Mouse (Mus musculus): ENCODE results near the gene Eif5a. TPM values are rescaled to one million over a fixed set of nuclear protein-coding genes. Genes with fewer than 3 reads are reported as not detected.

Gene Eif5a
- polyA plus RNA-seq, 1 experiment = 618 TPM

DNA sequence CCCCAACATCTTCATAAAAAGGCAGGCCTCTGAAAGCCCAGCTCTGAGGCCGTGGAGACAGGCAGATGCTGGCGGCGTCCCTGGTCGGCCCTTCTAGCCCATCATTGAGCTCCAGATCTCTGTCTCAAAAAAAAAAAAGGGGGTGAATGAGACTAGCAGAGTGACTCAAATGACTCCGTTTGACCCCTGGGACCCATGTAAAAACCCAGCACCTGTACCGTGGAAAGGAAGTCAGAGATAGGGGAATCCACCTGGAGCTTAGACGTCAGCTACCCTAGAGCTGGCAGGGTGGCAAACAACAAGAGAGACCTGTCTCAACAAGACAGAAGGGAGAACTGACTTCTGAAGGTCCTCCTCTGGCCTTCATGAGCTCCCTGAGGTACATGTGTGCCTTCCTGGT is 49.9 kb downstream of the Eif5a start:
- H3K4me3 ChIP-seq (ENCODE audit: control insufficient read depth, insufficient read depth, low read length) = no peak overlapping the region

DNA sequence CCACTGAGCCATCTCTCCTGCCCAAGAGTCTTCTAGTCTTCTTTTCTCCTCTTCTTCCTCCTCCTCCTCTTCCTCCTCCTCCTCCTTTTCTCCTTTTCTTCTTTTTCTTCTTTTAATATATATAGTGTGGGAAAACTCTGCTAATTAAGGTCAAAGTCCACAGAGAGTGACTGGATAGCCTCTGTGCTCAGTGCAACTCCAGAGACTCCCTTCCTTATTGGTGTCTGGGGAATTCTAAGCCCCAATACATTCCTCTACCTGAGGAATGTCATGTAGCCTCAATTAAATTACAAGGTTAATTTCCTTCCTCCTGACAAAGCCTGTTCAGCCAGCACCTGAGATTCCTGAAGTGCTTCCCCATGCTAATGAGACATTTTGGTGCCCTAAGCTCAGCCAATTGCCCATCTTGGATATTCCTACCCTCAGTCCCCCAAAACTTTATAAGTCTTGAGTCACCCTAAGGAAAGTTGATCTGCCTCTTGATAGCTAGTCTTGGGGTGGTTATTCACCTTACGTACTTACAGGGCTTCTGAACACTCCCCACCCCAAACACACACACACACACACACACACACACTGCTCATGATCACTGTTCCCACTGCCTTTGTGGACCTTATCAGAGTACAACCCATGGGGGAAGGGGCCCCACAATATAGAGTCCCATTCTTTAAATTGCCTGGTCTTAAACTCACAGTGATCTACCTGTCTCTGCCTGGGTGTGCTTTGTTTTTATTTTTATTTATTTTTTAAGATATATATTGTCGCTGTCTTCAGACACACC is 51.3 kb downstream of the Eif5a start:
- no peak overlapping the region for H3K4me3 ChIP-seq (ENCODE audit: control insufficient read depth, insufficient read depth, low read length)
- DNase-seq = no peak
- H3K27me3 ChIP-seq (ENCODE audit: control insufficient read depth, insufficient read depth, low read length) = no peaks in the 10 kb centered on the region
- no peak for TF ChIP-seq CTCF (IDR thresholded peaks at IDR 0.05; ENCODE audit: borderline replicate concordance, control insufficient read depth, extremely low read depth, insufficient read depth, low read length, poor library complexity)
- WGBS = 99% methylated on average over 2 of the region's 2 CpGs
- H3K4me1 ChIP-seq (replicated peaks; ENCODE audit: control insufficient read depth, insufficient read depth, low read length) = no peaks in the 10 kb centered on the region
- H3K36me3 ChIP-seq (ENCODE audit: control insufficient read depth, insufficient read depth, low read length) = no peaks in the 10 kb centered on the region
- no peak overlapping the region for H3K27ac ChIP-seq (ENCODE audit: control insufficient read depth, insufficient read depth, low read length)

More for the DNA sequence above, 49.9 kb downstream of the Eif5a start:
- Histone ChIP-seq H3K27me3 (ENCODE audit: control insufficient read depth, insufficient read depth, low read length) (no peaks in the 10 kb centered on the region), H3K36me3 (ENCODE audit: control insufficient read depth, insufficient read depth, low read length) (no peaks in the 10 kb centered on the region), H3K27ac (ENCODE audit: control insufficient read depth, insufficient read depth, low read length) (no peak overlapping the region), H3K4me1 (replicated peaks; ENCODE audit: control insufficient read depth, insufficient read depth, low read length) (no peaks in the 10 kb centered on the region)
- no peak for DNase-seq
- 86% methylated on average over 7 of the region's 7 CpGs for WGBS
- TF ChIP-seq POLR2A (IDR thresholded peaks at IDR 0.05; ENCODE audit: control insufficient read depth, extremely low read depth, insufficient read depth, low read length, poor library complexity) (no peak), CTCF (IDR thresholded peaks at IDR 0.05; ENCODE audit: borderline replicate concordance, control insufficient read depth, extremely low read depth, insufficient read depth, low read length, poor library complexity) (no peak)

DNA sequence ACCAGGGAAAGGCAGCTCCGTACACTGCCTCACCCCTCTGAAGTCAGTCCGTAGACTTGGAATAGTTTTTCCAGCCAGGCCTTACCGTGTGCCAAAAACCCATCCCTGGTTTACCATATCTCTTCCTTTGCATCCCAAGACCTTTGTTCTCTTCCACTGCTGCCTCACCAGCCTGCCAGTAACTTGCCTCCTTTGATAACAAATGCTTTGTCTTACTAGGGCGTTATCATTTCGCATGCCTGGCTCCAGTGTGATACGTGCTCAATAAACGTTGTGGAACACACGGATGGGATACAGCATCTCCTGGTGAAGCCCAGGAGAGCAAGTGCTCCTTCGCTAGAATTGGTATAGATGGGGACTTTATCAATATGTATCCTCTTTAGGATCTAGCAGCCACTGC is 54.4 kb downstream of the Eif5a start:
- WGBS = 90% methylated on average over 9 of the region's 9 CpGs

More for the DNA sequence above, 54.4 kb downstream of the Eif5a start:
- H3K4me3 ChIP-seq (ENCODE audit: control insufficient read depth, insufficient read depth, low read length) = no peak overlapping the region
- H3K4me1 ChIP-seq (replicated peaks; ENCODE audit: control insufficient read depth, insufficient read depth, low read length) = no peaks in the 10 kb centered on the region
- TF ChIP-seq CTCF (IDR thresholded peaks at IDR 0.05; ENCODE audit: borderline replicate concordance, control insufficient read depth, extremely low read depth, insufficient read depth, low read length, poor library complexity) (no peak), POLR2A (IDR thresholded peaks at IDR 0.05; ENCODE audit: control insufficient read depth, extremely low read depth, insufficient read depth, low read length, poor library complexity) (no peak)
- H3K27me3 ChIP-seq (ENCODE audit: control insufficient read depth, insufficient read depth, low read length) = no peaks in the 10 kb centered on the region
- H3K36me3 ChIP-seq (ENCODE audit: control insufficient read depth, insufficient read depth, low read length) = no peaks in the 10 kb centered on the region
- DNase-seq = no peak
- no peak overlapping the region for H3K27ac ChIP-seq (ENCODE audit: control insufficient read depth, insufficient read depth, low read length)

Other genes with a start within 250 kb of the Eif5a start
- gene Eif4a1, start 249.5 kb downstream of the Eif5a start, polyA plus RNA-seq (2012; rRNA removed) = 669 and 722 TPM in 2 replicates
- 83.3 and 89.1 TPM in 2 replicates for gene Senp3, start 239.9 kb downstream of the Eif5a start, polyA plus RNA-seq (2012; rRNA removed)
- gene Tnfsf13, start 236.2 kb downstream of the Eif5a start, polyA plus RNA-seq (2012; rRNA removed) = 2.2 and 3.0 TPM in 2 replicates
- 12.2 and 16.3 TPM in 2 replicates for gene Tnfsf12, start 226.1 kb downstream of the Eif5a start, polyA plus RNA-seq (2012; rRNA removed)
- gene Tnfsfm13, start 225.9 kb downstream of the Eif5a start, polyA plus RNA-seq (2012; rRNA removed) = 2.7 and 3.4 TPM in 2 replicates
- 113 and 125 TPM in 2 replicates for gene Polr2a, start 163.3 kb downstream of the Eif5a start, polyA plus RNA-seq (2012; rRNA removed)
- gene Slc35g3, start 160.0 kb downstream of the Eif5a start, polyA plus RNA-seq (2012; rRNA removed) = 0.08 and 0.29 TPM in 2 replicates
- gene Zbtb4, start 156.0 kb downstream of the Eif5a start, polyA plus RNA-seq (2012; rRNA removed) = 32.2 and 35.6 TPM in 2 replicates
- gene Chrnb1, start 126.0 kb downstream of the Eif5a start, polyA plus RNA-seq (2012; rRNA removed) = 12.9 and 15.7 TPM in 2 replicates
- 1.7 and 2.4 TPM in 2 replicates for gene Fgf11, start 120.1 kb downstream of the Eif5a start, polyA plus RNA-seq (2012; rRNA removed)
- gene Tmem102, start 116.3 kb downstream of the Eif5a start, polyA plus RNA-seq (2012; rRNA removed) = 4.7 and 5.1 TPM in 2 replicates
- gene Gm39566, start 106.7 kb downstream of the Eif5a start, polyA plus RNA-seq (2012; rRNA removed) = 0.05 TPM in 1 of 2 replicates, not detected in the other
- 0.22 TPM in 1 of 2 replicates, not detected in the other for gene Spem2, start 103.5 kb downstream of the Eif5a start, polyA plus RNA-seq (2012; rRNA removed)
- 0.20 and 0.61 TPM in 2 replicates for gene Spem1, start 99.8 kb downstream of the Eif5a start, polyA plus RNA-seq (2012; rRNA removed)
- gene Nlgn2, start 84.2 kb downstream of the Eif5a start, polyA plus RNA-seq (2012; rRNA removed) = 14.4 and 15.3 TPM in 2 replicates
- 160 and 224 TPM in 2 replicates for gene Tmem256, start 83.4 kb downstream of the Eif5a start, polyA plus RNA-seq (2012; rRNA removed)
- gene Plscr3, start 75.6 kb downstream of the Eif5a start, polyA plus RNA-seq (2012; rRNA removed) = 132 and 142 TPM in 2 replicates
- 2.6 and 3.1 TPM in 2 replicates for gene Tnk1, start 63.2 kb downstream of the Eif5a start, polyA plus RNA-seq (2012; rRNA removed)
- not detected in 2 replicates for gene Tmem95, start 43.9 kb downstream of the Eif5a start, polyA plus RNA-seq (2012; rRNA removed)
- 6.2 and 8.0 TPM in 2 replicates for gene Kctd11, start 40.6 kb downstream of the Eif5a start, polyA plus RNA-seq (2012; rRNA removed)
- gene Acap1, start 26.4 kb downstream of the Eif5a start, polyA plus RNA-seq (2012; rRNA removed) = 405 and 462 TPM in 2 replicates
- gene 2810408A11Rik, start 21.0 kb downstream of the Eif5a start, polyA plus RNA-seq (2012; rRNA removed) = 7.1 and 10.2 TPM in 2 replicates
- 85.3 and 90.7 TPM in 2 replicates for gene Neurl4, start 20.9 kb downstream of the Eif5a start, polyA plus RNA-seq (2012; rRNA removed)
- gene Gps2, start 8.1 kb downstream of the Eif5a start, polyA plus RNA-seq (2012; rRNA removed) = 236 and 272 TPM in 2 replicates
- 20.0 and 49.6 TPM in 2 replicates for gene Ybx2, start 13.8 kb upstream of the Eif5a start, polyA plus RNA-seq (2012; rRNA removed)
- 36.3 and 58.9 TPM in 2 replicates for gene Slc2a4, start 26.2 kb upstream of the Eif5a start, polyA plus RNA-seq (2012; rRNA removed)
- 6.0 and 6.5 TPM in 2 replicates for gene Cldn7, start 42.8 kb upstream of the Eif5a start, polyA plus RNA-seq (2012; rRNA removed)
- 133 and 148 TPM in 2 replicates for gene Ctdnep1, start 59.2 kb upstream of the Eif5a start, polyA plus RNA-seq (2012; rRNA removed)
- 69.4 and 75.3 TPM in 2 replicates for gene Elp5, start 60.6 kb upstream of the Eif5a start, polyA plus RNA-seq (2012; rRNA removed)
- 270 and 395 TPM in 2 replicates for gene Gabarap, start 69.2 kb upstream of the Eif5a start, polyA plus RNA-seq (2012; rRNA removed)
- 36.5 and 43.4 TPM in 2 replicates for gene Phf23, start 73.8 kb upstream of the Eif5a start, polyA plus RNA-seq (2012; rRNA removed)
- 52.4 and 55.7 TPM in 2 replicates for gene Dvl2, start 78.6 kb upstream of the Eif5a start, polyA plus RNA-seq (2012; rRNA removed)
- 88.5 and 110 TPM in 2 replicates for gene Acadvl, start 93.5 kb upstream of the Eif5a start, polyA plus RNA-seq (2012; rRNA removed)
- 71.7 and 72.1 TPM in 2 replicates for gene Dlg4, start 95.0 kb upstream of the Eif5a start, polyA plus RNA-seq (2012; rRNA removed)
- gene Asgr1, start 132.1 kb upstream of the Eif5a start, polyA plus RNA-seq (2012; rRNA removed) = 1.3 TPM in 1 of 2 replicates, not detected in the other
- gene Asgr2, start 170.7 kb upstream of the Eif5a start, polyA plus RNA-seq (2012; rRNA removed) = 0.65 and 1.2 TPM in 2 replicates
- 6.4 and 6.8 TPM in 2 replicates for gene Mgl2, start 208.4 kb upstream of the Eif5a start, polyA plus RNA-seq (2012; rRNA removed)
- 4.1 and 4.6 TPM in 2 replicates for gene Clec10a, start 234.2 kb upstream of the Eif5a start, polyA plus RNA-seq (2012; rRNA removed)